Mouse (Mus musculus) bone marrow, adult 2 months (tissue): ENCODE data around the gene Zdhhc23.

ENCODE experiments used
- CTCF ChIP-seq: fragments of 200-500 bp; IDR thresholded peaks from 2 replicates; pipeline ENCODE4 v1.5.1; 2011; ENCODE audit warnings: low read length, control low read depth; ENCODE audit not compliant: control insufficient read depth, insufficient read depth
- POLR2A ChIP-seq: fragments of 200-500 bp; IDR thresholded peaks from 2 replicates; pipeline ENCODE4 v1.6.1; 2011; ENCODE audit warnings: low read depth, mild to moderate bottlenecking, control low read depth, low read length, borderline replicate concordance; ENCODE audit not compliant: control insufficient read depth

- TF ChIP-seq CTCF (no peak), POLR2A (no peak)
Measured at GRCm38 (mm10) chr16:43922024-43922423, 57.6 kb downstream of the Zdhhc23 start.
